Mouse (Mus musculus): ENCODE results near the gene Zfp59. TPM values are rescaled to one million over a fixed set of nuclear protein-coding genes. Genes with fewer than 3 reads are reported as not detected.
"Not testable (repeated sequence)": the region's sequence is repeated elsewhere in the genome, so short reads cannot be mapped to it uniquely, and the experiment has no call there.

The Zfp59 gene
- 1 to 10 TPM; 2.1 to 2.5 TPM for total RNA-seq (2021)
- long read RNA-seq, experiment 1, partial matches to known transcripts: 0 of 1 reads
- long read RNA-seq, experiment 1, other reads (novel, unspliced or antisense): 0 of 1 reads
- long read RNA-seq, experiment 2, partial matches to known transcripts: 0 of 3 reads
- long read RNA-seq, experiment 2, other reads (novel, unspliced or antisense): 0 of 3 reads

- peak; percentile 81 to 87 for DNase-seq
- intact Hi-C loops (cut with DNase I): no loop called here
These were observed at the start of gene Zfp59 for GRCm38 (mm10) chr7:27838323-27839249. Gene Zfp59, plus strand, starts transcription at chr7:27838607.

- DNase-seq: no peak
- intact Hi-C loops (cut with DNase I): no loop called here
These were observed 49.1 kb upstream of the Zfp59 start for GRCm38 (mm10) chr7:27789306-27789705.

GRCm38 (mm10) chr7:27793865-27794264, 44.5 kb upstream of the Zfp59 start:
- DNase-seq; intact Hi-C loops (cut with DNase I): not testable (repeated sequence)

DNA sequence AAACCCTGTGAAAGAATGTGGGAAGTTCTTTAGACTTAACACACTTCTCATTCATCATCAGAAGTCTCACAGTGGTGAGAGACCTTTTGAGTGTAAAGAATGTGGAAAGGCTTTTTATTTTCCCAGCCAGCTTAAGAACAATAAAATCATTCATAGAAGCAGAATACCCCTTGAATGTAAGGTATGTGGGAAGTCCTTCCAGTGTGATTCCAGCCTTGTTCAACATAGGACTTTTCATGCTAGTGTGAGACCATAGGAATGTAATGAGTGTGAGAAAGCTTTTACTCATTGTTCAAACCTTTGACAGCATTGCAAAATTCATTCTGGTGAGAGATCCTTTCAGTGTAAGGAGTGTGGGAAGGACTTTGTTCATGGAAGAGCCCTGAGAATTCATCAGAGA, 43.8 kb upstream of the Zfp59 start:
- DNase-seq: no peak
- intact Hi-C loops (cut with DNase I): no loop called here

DNA sequence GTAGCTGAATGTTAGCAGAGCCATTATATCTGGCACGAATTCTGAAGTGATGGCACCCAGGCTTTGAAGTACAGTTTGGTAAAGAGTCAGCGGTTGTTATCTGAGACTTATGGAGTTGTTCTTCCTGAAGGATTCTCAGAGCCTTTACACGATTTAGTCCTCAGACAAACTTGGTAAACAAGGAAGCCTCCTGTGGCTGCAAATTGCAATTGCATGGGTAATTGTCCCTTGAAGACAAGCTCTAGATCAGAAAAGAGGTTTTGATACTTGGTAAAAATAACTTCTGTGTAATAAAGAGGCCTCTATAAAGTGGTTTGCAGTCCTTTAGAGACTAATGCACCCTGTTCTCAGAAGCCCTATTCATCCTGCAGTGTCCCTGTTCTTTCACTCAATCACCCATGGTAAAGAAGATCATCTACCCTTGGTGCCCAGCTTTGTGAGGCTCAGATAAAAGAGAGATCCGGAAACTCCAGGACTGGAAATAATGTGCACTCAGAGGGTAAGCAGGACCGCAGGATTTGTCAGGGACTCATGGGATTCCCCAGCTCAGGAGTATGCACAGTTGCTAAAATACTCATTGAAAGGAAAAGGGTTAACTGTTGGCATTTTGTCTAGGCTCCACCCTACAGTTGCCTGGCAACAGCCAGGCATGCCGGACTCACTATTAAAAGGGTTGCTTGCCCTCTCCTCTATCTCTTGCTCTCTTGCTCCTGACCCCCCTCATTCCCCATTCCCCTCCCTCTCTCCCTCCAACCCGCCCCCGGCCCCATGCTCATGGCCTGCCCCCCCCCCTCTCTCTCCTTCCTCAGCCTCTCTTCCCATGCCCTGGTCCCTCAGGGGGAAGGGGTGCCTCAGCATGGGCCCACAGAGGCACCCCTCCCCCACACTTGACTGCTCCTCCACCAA, 40.2 kb upstream of the Zfp59 start:
- no peak for DNase-seq
- intact Hi-C loops (cut with DNase I): no loop called here

- intact Hi-C loops (cut with DNase I): loop anchor here (5.0 kb wide), 1 partner anchor 109 kb away; no protein-coding TSS in a partner anchor
- DNase-seq: no peak
These were observed 37.3 kb upstream of the Zfp59 start for GRCm38 (mm10) chr7:27801137-27801536.

- intact Hi-C loops (cut with DNase I): loop anchor here (5.0 kb wide), 1 partner anchor 111 kb away; no protein-coding TSS in a partner anchor
These were observed 35.4 kb upstream of the Zfp59 start for GRCm38 (mm10) chr7:27802986-27803385.

DNA sequence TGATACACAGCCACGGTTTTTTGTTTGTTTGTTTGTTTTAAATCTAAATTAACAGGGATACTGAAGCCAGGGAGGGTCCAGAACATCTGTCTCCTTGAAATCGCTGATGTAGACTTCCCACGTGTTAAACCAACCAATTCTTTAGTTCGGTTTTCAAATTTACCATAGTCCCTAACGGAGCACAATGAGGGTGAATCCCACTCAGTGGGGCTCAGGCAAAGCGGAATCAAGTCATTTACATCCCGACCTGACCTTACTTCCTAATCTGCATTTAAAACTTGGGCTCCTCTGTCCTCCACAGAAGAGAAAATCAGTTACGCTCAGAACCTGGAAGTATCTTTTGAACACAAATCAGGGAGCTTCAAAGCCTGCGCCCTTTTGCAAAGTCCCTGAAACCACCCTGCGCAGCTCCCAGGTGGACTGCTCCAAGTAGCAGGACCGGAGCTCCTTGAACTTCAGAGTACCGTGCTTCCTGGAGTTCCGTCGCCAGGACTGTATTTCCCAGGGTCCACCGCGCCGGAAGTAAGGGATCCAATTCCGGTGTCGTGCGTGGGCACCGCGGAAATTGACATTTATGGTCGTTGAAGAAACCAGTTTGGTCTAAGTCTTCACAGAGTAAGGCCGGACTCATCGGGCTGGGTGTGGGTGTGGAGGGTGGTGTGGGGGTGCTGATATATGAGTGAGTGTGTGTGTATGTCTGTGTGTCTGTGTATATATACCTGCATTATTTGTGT, 33.9 kb upstream of the Zfp59 start:
- intact Hi-C loops (cut with DNase I): loop anchor here (5.0 kb wide), 1 partner anchor 112 kb away; no protein-coding TSS in a partner anchor
- peak; percentile 74 to 80 for DNase-seq

More at GRCm38 (mm10) chr7:27802986-27803385, 35.4 kb upstream of the Zfp59 start:
- DNase-seq: no peak

GRCm38 (mm10) chr7:27806896-27807295, 31.5 kb upstream of the Zfp59 start, which contains the start of gene Zfp626:
Gene Zfp626, plus strand, starts transcription at chr7:27807196.
- DNase-seq; intact Hi-C loops (cut with DNase I): not testable (repeated sequence)

DNA sequence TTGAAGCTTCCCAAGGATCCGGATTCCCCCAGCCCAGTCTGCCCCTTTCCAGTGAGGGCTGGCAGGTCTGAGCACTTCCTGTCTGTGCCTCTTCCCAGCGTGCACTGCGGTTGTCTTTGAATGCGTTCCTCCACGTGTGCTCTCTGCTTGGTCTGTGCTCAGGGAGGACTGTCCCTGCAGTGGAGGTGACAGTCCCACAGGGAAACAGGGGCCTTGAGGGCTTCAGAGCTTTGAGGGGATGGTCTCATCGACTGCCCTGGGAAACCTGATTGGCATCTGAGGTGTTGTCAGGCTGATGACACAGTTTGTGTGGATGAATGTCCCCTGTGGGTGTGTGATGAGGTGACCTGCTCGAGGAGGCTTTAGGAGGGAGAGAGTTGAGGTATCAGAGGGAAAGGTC, 31.1 kb upstream of the Zfp59 start:
- intact Hi-C loops (cut with DNase I); DNase-seq: not testable (repeated sequence)

DNA sequence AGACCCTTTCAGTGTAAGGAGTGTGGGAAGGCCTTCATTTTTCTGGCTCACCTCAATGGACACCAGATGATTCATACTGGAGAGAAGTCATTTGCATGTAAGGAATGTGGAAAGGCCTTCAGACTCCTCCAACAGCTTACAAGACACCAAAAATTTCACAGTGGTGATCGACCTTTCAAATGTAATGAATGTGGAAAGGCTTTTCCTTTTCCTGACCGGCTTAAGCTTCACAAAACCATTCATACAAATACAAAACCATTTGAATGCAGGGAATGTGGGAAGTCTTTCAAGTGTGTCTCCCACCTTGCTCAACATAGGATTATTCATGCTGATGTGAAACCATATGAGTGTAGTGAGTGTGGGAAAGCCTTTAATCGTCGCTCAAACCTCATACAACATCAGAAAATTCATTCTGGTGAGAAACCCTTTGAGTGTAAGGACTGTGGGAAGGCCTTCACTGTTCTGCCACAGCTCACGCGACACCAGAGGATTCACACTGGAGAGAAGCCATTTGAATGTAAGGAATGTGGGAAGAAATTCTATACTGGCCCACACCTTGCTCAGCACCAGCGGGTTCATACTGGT, 19.8 kb upstream of the Zfp59 start:
- no peak for DNase-seq
- intact Hi-C loops (cut with DNase I): no loop called here

- intact Hi-C loops (cut with DNase I): no loop called here
- no peak for DNase-seq
These were observed 15.8 kb upstream of the Zfp59 start for GRCm38 (mm10) chr7:27822611-27823010.

DNA sequence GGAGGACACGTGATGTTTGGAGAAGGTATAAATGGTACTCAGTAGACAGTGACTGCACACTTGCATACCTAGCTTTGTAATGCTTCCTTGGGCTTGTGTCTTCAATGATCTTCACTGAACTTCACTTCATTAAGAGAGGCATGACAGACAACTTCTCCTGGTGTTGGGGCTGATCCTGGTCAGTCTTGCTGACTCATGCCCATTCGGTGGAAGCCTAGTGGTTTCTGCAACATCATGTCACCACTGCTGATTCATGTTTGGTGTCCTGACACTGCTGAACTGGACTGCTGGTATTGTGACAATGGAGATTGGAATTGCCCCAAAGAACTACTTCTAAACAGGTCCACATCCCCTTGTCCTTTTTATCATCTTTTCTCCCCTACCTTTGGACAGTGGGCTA, 4.3 kb upstream of the Zfp59 start:
- intact Hi-C loops (cut with DNase I): no loop called here
- no peak for DNase-seq

GRCm38 (mm10) chr7:27837896-27838295, 511 bp upstream of the Zfp59 start:
- DNase-seq: peak in 1 of 2 experiments; percentile 5
- intact Hi-C loops (cut with DNase I): no loop called here

- intact Hi-C loops (cut with DNase I): no loop called here
- no peak for DNase-seq
These were observed 1.2 kb downstream of the Zfp59 start for GRCm38 (mm10) chr7:27839596-27839995.

DNA sequence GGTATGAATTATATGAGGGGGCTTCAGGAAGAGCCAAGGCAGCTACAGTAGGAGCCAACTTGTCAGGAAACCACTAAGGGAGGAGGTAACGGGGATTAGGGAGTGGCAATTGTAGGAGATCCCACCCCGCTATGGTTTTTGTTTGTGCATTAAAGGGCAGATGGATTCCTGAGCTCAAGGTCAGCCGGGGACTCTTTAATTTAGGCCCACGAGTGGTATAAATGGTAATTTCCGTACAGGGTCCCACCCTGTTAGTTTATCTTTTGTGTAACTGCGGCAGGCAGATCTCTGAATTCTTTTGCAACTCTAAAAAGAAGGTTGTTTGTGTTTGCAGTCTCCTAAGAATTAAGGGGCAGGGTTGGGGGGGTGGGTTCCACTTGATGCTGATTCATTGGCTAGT, 1.7 kb downstream of the Zfp59 start:
- no peak for DNase-seq
- intact Hi-C loops (cut with DNase I): loop anchor here (2.0 to 5.0 kb wide), 2 partner anchors 19 to 87 kb away; partner anchors contain the start of gene Zfp974

- intact Hi-C loops (cut with DNase I): no loop called here
- no peak for DNase-seq
These were observed 18.8 kb downstream of the Zfp59 start, which contains the start of gene Zfp607a for GRCm38 (mm10) chr7:27857227-27857626. Gene Zfp607a, plus strand, starts transcription at chr7:27857527.

DNA sequence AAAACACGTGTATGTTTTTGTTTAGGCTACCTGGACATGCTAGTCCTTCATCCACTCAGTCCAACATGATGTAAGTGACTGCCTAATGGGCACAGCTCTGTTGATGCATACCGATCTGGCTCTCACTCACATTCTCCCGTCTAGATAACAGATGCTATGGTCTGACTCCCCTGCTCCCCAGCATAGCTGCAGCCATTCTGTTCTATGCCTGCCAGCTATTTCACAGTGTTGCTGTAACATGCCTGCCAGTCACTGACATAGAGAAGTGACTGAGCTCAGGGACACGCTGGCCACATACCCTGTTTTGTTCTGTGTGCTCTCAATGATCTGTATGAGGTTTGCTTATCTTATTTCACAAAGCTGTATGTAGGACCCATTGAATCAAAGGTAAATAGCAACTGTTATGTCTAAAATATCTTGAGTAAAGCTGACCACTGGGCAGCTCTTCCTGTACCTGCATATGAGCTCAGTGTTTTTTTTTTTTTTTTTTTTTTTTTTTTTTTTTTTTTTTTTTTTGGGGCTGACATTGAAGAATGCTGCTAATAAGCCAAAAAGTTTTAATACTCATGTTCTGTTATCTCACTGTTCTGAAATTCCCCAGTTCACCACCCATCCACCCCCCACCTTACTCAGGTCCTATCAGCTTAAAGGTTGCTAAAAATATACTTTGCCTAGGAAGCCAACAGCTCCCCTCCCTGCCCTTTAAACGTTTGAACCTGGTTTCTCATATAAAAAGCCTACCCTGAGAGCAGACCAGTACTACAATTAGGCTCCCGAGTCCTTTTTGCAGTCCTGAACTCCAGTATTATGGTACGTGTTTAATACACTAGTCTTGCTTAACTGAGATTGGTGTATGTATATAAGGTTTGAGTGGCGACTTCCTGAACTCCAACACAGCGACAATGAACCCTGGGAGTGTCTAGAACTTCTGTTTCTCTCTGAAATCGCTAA, 21.2 kb downstream of the Zfp59 start:
- peak in 1 of 2 experiments; percentile 15 for DNase-seq
- intact Hi-C loops (cut with DNase I): loop anchor here (2.0 kb wide), 1 partner anchor 19 kb away; no protein-coding TSS in a partner anchor
